Mouse (Mus musculus) macrophage (primary cell): ENCODE results near the gene Gdpgp1. TPM values are rescaled to one million over a fixed set of nuclear protein-coding genes. Genes with fewer than 3 reads are reported as not detected.
A peak's percentile ranks its signal among the peaks of the same experiment; 100 is the strongest.

Experiments
- H3K27ac ChIP-seq: fragments of 350-480 bp; formaldehyde crosslinking; 2 replicates; pipeline ENCODE4 v1.9.0; 2021
- H3K36me3 ChIP-seq: fragments of 350-480 bp; formaldehyde crosslinking; 2 replicates; pipeline ENCODE4 v1.9.0; 2021; ENCODE audit errors: inconsistent target
- H3K4me3 ChIP-seq: fragments of 350-480 bp; formaldehyde crosslinking; 2 replicates; pipeline ENCODE4 v1.9.0; 2021; ENCODE audit errors: inconsistent target
- H3K79me2 ChIP-seq: fragments of 350-480 bp; formaldehyde crosslinking; 2 replicates; pipeline ENCODE4 v1.9.0; 2021; ENCODE audit errors: inconsistent target
- WGBS: methylation state at CpG from one replicate; pipeline ENCODE4 v1.1.7; 2026; ENCODE audit warnings: inconsistent platforms; ENCODE audit not compliant: missing documents; 5-methylcytosine and 5-hydroxymethylcytosine counted together
- polyA plus RNA-seq: library from polyadenylated mRNA; stranded (reverse); fragments of 250-400 nt; gene quantifications from 3 replicates; pipeline ENCODE4 v1.2.4, GENCODE M21; 2018; ENCODE audit warnings: inconsistent platforms

The Gdpgp1 gene
- polyA plus RNA-seq, 1 experiment from 2014 or later: 3.1 TPM

DNA sequence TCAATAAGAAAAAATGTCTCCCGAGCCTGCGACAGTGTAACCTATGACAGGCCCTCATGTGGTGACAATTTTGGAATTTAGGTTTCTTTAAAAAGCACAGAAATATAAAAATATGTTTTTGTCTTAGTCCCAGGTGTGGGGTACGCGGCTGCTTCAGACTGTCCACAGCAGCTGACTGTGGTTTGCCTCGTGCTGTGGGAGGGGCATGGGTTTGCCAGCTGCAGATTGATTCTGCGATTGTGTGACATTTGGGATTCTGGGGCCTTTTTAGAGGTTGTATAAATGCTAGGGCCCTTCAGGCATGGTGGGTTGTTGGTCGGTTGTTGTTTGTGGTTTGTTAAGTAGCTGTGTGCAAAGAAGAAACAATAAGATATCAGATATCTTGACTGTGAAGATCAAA lies 27.7 kb upstream of the Gdpgp1 start:
- Histone ChIP-seq H3K27ac (no peak overlapping the region), H3K79me2 (peaks cover 86% of the 10 kb centered on the region; the same call in 1 of the 2 replicates), H3K4me3 (no peak overlapping the region), H3K36me3 (no peaks in the 10 kb centered on the region)
- WGBS: 72% methylated on average over 7 of the region's 7 CpGs

- Histone ChIP-seq H3K4me3 (no peak overlapping the region), H3K79me2 (peaks cover 83% of the 10 kb centered on the region; the same call in 1 of the 2 replicates), H3K27ac (no peak overlapping the region), H3K36me3 (no peaks in the 10 kb centered on the region)
- WGBS: 91% methylated on average over 11 of the region's 12 CpGs
Observed at GRCm38 (mm10) chr7:80205705-80206589, 26.7 kb upstream of the Gdpgp1 start.

DNA sequence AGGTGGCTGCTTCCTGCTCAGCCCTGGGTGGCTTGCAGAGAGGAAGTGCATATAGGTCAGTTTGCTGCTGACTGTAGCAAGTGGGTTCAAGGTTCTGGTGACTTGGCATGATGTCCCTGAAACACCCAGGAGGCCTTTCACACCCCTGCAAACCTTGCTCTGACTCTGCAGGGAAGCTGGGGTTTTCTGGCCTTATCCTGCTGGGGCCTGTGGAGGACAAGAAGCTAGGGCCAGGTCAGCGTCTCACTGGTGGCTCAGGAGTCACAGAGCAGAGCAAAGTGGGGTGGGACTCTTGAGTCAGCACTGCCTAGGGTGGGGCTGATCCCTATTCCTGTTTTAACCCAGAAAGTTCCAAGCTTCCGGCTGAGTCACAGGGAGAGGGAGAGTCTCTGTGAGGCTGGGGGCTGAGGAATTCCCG lies 25.3 kb upstream of the Gdpgp1 start:
- Histone ChIP-seq H3K4me3 (no peak overlapping the region), H3K27ac (no peak overlapping the region), H3K36me3 (no peaks in the 10 kb centered on the region), H3K79me2 (peaks cover 82% of the 10 kb centered on the region; the same call in 1 of the 2 replicates)
- WGBS: 47% methylated on average over 3 of the region's 3 CpGs

DNA sequence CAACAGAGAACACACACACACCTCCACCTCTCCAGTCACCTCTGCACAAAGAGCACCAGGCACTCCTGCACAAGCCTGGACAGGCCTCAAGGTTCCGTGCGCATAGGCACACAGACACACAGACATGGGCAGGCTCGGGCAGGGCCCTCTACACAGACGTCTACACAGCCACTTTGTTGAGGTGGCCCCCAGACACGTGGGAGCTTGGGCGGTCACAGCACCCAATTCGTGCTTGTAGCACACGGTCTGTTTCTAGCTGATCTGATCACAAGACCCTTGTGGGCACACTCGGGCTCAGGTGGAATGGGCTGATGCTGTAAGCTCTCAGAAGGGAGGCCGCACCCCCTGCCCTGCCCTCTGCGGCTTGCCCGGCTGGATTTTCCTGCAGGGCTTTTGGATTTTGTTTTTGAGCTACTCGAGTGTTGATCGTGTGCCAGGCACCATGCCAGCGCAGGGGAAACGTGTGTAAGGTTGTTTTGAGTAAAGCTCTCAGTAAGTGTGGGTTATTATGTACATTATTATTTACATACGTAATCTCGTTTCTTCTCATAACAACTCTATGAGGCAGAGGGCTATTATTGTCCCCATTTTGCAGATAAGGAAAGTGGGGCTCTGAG lies 24.5 kb upstream of the Gdpgp1 start:
- Histone ChIP-seq H3K4me3 (no peak overlapping the region), H3K79me2 (peaks cover 79% of the 10 kb centered on the region; the same call in 1 of the 2 replicates), H3K27ac (no peak overlapping the region), H3K36me3 (0 out of 2 replicates have a peak, but pooled peaks cover 1% of the 10 kb centered on the region)
- WGBS: 74% methylated on average over 18 of the region's 18 CpGs

DNA sequence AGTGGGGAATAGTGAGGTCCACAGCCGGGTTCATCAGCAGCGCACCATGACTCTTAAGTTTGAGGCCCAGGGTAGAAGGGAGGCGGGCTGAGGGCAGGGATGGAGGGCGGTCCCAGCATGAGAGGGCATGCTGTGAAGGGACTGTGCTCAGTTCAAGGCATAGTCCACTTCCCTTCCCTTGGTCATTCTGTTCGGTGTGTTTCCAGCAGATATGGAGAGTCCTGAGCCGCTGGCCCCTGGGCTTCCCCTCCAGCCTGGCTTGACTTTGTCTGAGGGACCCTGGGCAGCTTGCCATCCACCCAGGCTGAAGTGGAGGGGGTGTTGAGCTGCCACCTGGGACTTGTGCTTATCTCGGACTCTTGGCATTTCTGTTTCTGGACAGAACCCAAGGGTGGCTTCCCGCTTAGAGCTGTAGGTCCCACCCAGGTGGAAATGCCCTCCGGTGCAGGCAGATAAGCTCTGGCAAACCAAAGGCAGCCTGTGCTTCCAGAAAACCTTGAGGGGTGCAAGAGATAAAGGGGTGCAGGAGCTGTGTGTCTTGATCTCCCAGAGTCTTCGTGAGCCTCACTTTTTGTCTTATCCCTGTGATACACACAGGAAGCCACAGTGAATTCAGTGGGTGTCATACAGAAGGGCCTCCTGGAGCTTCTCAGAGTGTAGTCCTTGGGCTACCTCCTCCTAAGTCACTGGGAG lies 23.8 kb upstream of the Gdpgp1 start:
- Histone ChIP-seq H3K4me3 (no peak overlapping the region), H3K79me2 (peaks cover 77% of the 10 kb centered on the region; the same call in 1 of the 2 replicates), H3K36me3 (0 out of 2 replicates have a peak, but pooled peaks cover 7% of the 10 kb centered on the region), H3K27ac (peak overlapping the region; percentile 34)
- WGBS: 45% methylated on average over 10 of the region's 10 CpGs

- Histone ChIP-seq H3K4me3 (no peak overlapping the region), H3K79me2 (peaks cover 69% of the 10 kb centered on the region; the same call in 1 of the 2 replicates), H3K36me3 (0 out of 2 replicates have a peak, but pooled peaks cover 7% of the 10 kb centered on the region), H3K27ac (peak overlapping the region; percentile 34)
- 0% methylated on average over 6 of the region's 6 CpGs for WGBS
Observed at GRCm38 (mm10) chr7:80209669-80210068, 23.0 kb upstream of the Gdpgp1 start.

GRCm38 (mm10) chr7:80210982-80211381 lies 21.7 kb upstream of the Gdpgp1 start:
- Histone ChIP-seq H3K27ac (no peak overlapping the region), H3K79me2 (peaks cover 56% of the 10 kb centered on the region; the same call in 1 of the 2 replicates), H3K4me3 (no peak overlapping the region), H3K36me3 (peaks cover 9% of the 10 kb centered on the region; the same call in 1 of the 2 replicates)
- 89% methylated on average over 4 of the region's 4 CpGs for WGBS

DNA sequence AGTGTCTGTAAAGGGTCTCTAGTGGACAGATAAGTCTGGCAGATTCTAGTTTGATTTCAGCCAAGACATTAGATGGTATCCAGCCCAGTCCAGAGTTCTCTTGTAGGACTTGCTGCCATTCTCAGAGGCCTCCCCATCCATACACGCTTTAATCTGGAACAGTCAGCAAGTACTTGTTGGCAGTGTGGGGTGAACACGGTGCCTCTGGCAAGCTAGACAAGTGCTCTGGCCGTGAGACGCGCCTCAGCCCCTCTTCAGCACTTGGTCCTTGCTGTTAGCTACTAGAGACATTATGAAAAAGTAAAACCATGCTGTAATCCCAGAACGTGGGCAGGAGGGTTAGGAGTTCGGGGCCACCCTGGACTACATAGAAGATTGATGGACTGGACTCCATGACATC lies 19.1 kb upstream of the Gdpgp1 start:
- peaks cover 30% of the 10 kb centered on the region; the same call in 1 of the 2 replicates for H3K79me2 ChIP-seq
- no peak overlapping the region for H3K4me3 ChIP-seq
- peaks cover 24% of the 10 kb centered on the region for H3K36me3 ChIP-seq
- H3K27ac ChIP-seq: no peak overlapping the region
- 96% methylated on average over 7 of the region's 7 CpGs for WGBS

DNA sequence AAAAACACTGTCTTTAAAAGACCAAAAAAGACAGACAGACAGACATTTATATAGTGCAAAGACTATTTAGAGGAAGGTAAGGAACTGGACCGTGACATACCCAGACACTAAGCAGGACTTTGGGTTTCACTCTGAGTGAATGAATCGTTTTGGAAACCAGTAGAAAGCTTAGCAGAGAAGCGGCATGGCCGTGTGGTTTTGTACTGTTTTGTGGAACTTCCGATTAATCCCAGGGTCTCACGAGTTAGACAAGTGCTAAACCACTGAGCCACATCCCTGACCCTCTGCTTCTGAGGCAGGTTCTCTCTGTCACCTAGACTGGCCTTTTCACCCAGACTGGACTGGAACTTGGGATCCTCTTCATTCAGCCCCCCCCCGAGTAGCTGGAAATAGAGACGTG lies 18.2 kb upstream of the Gdpgp1 start:
- Histone ChIP-seq H3K27ac (no peak overlapping the region), H3K4me3 (no peak overlapping the region), H3K79me2 (peaks cover 25% of the 10 kb centered on the region; the same call in 1 of the 2 replicates), H3K36me3 (peaks cover 32% of the 10 kb centered on the region)
- WGBS: 85% methylated on average over 8 of the region's 8 CpGs

DNA sequence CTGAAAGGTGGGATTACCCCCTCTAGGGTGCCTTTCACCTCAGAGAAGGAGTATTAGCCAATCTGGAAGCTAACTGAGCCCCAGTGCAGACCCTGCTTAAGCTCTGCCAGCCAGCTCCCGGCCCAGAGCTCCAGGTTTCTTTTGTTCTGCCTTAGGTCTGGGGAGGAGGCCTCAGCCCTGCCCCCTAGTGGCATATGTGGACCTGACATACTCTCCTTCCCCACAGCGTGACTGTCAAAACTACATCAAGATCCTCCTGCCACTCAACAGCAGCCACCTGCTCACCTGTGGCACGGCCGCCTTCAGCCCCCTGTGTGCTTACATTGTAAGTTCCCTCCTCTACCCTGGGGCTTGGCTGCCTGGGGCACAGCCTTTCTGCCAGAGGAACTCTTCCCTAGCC lies 17.3 kb upstream of the Gdpgp1 start:
- WGBS: 46% methylated on average over 4 of the region's 4 CpGs
- H3K79me2 ChIP-seq: peaks cover 23% of the 10 kb centered on the region; the same call in 1 of the 2 replicates
- H3K27ac ChIP-seq: no peak overlapping the region
- H3K4me3 ChIP-seq: no peak overlapping the region
- peaks cover 42% of the 10 kb centered on the region for H3K36me3 ChIP-seq

GRCm38 (mm10) chr7:80216566-80216965 lies 16.1 kb upstream of the Gdpgp1 start:
- Histone ChIP-seq H3K4me3 (no peak overlapping the region), H3K27ac (no peak overlapping the region), H3K36me3 (peaks cover 54% of the 10 kb centered on the region), H3K79me2 (peaks cover 11% of the 10 kb centered on the region; the same call in 1 of the 2 replicates)
- 94% methylated on average over 5 of the region's 8 CpGs for WGBS

GRCm38 (mm10) chr7:80218666-80219065 lies 14.0 kb upstream of the Gdpgp1 start:
- H3K4me3 ChIP-seq: no peak overlapping the region
- WGBS: 94% methylated on average over 9 of the region's 9 CpGs
- no peaks in the 10 kb centered on the region for H3K79me2 ChIP-seq
- peaks cover 55% of the 10 kb centered on the region for H3K36me3 ChIP-seq
- no peak overlapping the region for H3K27ac ChIP-seq

GRCm38 (mm10) chr7:80220237-80220797 lies 12.3 kb upstream of the Gdpgp1 start:
- Histone ChIP-seq H3K79me2 (no peaks in the 10 kb centered on the region), H3K4me3 (no peak overlapping the region), H3K27ac (no peak overlapping the region), H3K36me3 (peaks cover 67% of the 10 kb centered on the region)
- 96% methylated on average over 9 of the region's 9 CpGs for WGBS

- Histone ChIP-seq H3K4me3 (no peak overlapping the region), H3K36me3 (peaks cover 67% of the 10 kb centered on the region), H3K27ac (no peak overlapping the region), H3K79me2 (no peaks in the 10 kb centered on the region)
- WGBS: 93% methylated on average over 4 of the region's 4 CpGs
Observed at GRCm38 (mm10) chr7:80221179-80221750, 11.4 kb upstream of the Gdpgp1 start.
